Mouse (Mus musculus): Measurements from ENCODE around the gene Ccdc138. TPM values are rescaled to one million over a fixed set of nuclear protein-coding genes. Genes with fewer than 3 reads are reported as not detected.

Ccdc138 gene
- 1.4 and 1.5 TPM in 2 replicates for polyA plus RNA-seq (2012; rRNA removed)

DNA sequence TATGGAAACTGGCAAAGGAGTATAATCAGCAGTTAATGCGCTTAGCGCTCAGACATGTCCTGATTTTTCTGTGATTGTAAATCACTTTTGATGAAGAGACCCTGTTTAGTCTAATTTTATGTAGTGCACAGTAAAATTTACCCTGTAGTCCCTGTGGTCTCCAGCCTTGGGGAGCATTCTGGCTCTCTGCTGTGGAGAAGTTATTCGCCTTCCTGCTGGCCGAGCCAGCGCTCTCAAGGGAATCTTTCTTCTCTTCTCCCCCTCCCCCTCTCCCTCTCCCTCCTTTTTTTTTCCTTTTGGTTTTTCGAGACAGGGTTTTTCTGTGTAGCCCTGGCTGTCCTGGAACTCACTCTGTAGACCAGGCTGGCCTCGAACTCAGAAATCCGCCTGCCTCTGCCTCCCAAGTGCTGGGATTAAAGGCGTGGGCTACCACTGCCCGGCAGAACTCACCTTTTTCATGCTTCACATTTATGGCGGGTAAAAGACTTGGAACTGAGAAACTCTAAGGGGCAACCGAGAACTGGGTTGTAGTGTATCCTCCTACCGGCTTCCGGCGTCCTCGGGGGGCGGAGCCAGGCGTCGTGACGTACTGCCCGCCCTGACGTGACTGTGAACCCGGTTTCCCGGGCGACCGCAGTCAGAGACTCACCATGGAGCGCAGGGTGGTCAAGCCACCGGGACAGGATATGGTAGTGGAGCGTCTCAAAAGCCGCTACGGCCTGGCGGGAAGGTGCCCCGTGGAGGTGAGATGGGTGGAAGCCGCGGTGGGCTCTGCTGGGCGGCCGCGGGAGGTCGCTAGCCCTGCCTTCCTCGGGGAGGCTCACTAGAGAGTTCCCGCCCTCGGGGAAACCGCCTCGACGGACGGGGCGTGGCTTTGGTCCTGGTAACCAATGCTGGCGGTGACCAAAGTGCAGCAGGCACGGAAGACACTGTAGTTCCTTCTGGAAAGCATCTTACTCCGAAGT is at the start of gene Ccdc138:
Gene Ccdc138, plus strand, starts transcription at position 629 of the 965 bp plus-strand sequence.

Other genes starting within 250 kb of the Ccdc138 start
- 9.4 and 9.7 TPM in 2 replicates for gene Gcc2, start 242.5 kb upstream of the Ccdc138 start, polyA plus RNA-seq (2012; rRNA removed)
- 22.5 and 24.4 TPM in 2 replicates for gene Lims1, start 174.5 kb upstream of the Ccdc138 start, polyA plus RNA-seq (2012; rRNA removed)
- 12.1 and 14.7 TPM in 2 replicates for gene Ranbp2, start 51.0 kb upstream of the Ccdc138 start, polyA plus RNA-seq (2012; rRNA removed)
- under 0.01 and 0.01 TPM in 2 replicates for gene Edar, start 177.7 kb downstream of the Ccdc138 start, polyA plus RNA-seq (2012; rRNA removed)
- not detected in 2 replicates for gene Gm17542, start 220.3 kb downstream of the Ccdc138 start, polyA plus RNA-seq (2012; rRNA removed)